Mouse (Mus musculus) hindbrain, postnatal 0 days (tissue): ENCODE measurements around the gene Cldn9. TPM values are rescaled to one million over a fixed set of nuclear protein-coding genes. Genes with fewer than 3 reads are reported as not detected.

Experiments used
- ATAC-seq: fragments of 200-750 bp; cut with Nextera tagmentation; 2 replicates; pipeline ENCODE4 v1.8.0; 2017; ENCODE audit warnings: mild to moderate bottlenecking, moderate TSS enrichment, moderate library complexity
- DNase-seq: peaks from one replicate; pipeline ENCODE4 v3.0.0-alpha.2; 2015; ENCODE audit warnings: low spot score
- H3K27ac ChIP-seq: fragments of 300-500 bp; sonication (generic); 2 replicates; pipeline ENCODE4 v1.5.1; 2014; ENCODE audit warnings: mild to moderate bottlenecking
- H3K27me3 ChIP-seq: fragments of 300-500 bp; sonication (generic); 2 replicates; pipeline ENCODE4 v1.6.1; 2014; ENCODE audit warnings: low read length, mixed read lengths; ENCODE audit not compliant: insufficient read depth
- H3K36me3 ChIP-seq: fragments of 300-500 bp; sonication (generic); 2 replicates; pipeline ENCODE4 v1.6.1; 2014; ENCODE audit warnings: low read length, mixed read lengths; ENCODE audit not compliant: insufficient read depth
- H3K4me1 ChIP-seq: fragments of 300-500 bp; sonication (generic); 2 replicates; pipeline ENCODE4 v1.6.1; 2014; ENCODE audit warnings: antibody characterized with exemption, low read length, mixed read lengths; ENCODE audit not compliant: insufficient read depth
- H3K4me2 ChIP-seq: fragments of 300-500 bp; sonication (generic); 2 replicates; pipeline ENCODE4 v1.6.1; 2014; ENCODE audit warnings: low read depth, mild to moderate bottlenecking, low read length, moderate library complexity, mixed read lengths
- H3K4me3 ChIP-seq: fragments of 300-500 bp; sonication (generic); 2 replicates; pipeline ENCODE4 v1.5.1; 2014; ENCODE audit warnings: low read length
- H3K9ac ChIP-seq: fragments of 300-500 bp; sonication (generic); replicated peaks from 2 replicates; pipeline ENCODE4 v1.6.1; 2014; ENCODE audit warnings: mild to moderate bottlenecking, low read length, moderate library complexity, mixed read lengths
- H3K9me3 ChIP-seq: fragments of 300-500 bp; sonication (generic); 2 replicates; pipeline ENCODE4 v1.6.1; 2016; ENCODE audit warnings: low read length, mixed read lengths
- CTCF ChIP-seq: IDR thresholded peaks from 2 replicates; pipeline ENCODE4 v1.5.1; 2016; ENCODE audit warnings: antibody characterized with exemption, control low read depth, low read depth
- WGBS: fragments of 180-500 bp; shearing (Covaris S2); extraction: QIAGEN DNeasy Blood & Tissue Kit; methylation state at CpG from one replicate; pipeline ENCODE4 v1.1.7; 2014; 5-methylcytosine and 5-hydroxymethylcytosine counted together
- polyA plus RNA-seq: library from polyadenylated mRNA; unstranded; fragments of >200 nt; fragmentation: Nextera tagmentation; extraction: Ambion mirVana; gene quantifications from 2 replicates; pipeline ENCODE4 v1.2.1, GENCODE M21; 2015
- total RNA-seq: library from RNA; depleted of rRNA; stranded (reverse); fragments of >200 nt; gene quantifications from 2 replicates; pipeline ENCODE4 v1.2.3, GENCODE M21; 2014

The Cldn9 gene
- total and polyA plus RNA-seq, 2 experiments from 2014 or later = 1.2 to 1.9 TPM

- H3K4me3 ChIP-seq = peak overlapping the region; percentile 71
Observed at GRCm38 (mm10) chr17:23700079-23700478, 16.3 kb upstream of the Cldn9 start.

GRCm38 (mm10) chr17:23699131-23700077, 15.6 kb upstream of the Cldn9 start:
- Histone ChIP-seq H3K36me3 (no peaks in the 10 kb centered on the region), H3K27me3 (peaks cover 3% of the 10 kb centered on the region; the same call in 1 of the 2 replicates), H3K4me2 (peak overlapping the region; percentile 97), H3K9me3 (no peaks in the 10 kb centered on the region), H3K27ac (peak overlapping the region; percentile 67), H3K9ac (peak overlapping the region; percentile 64), H3K4me1 (no peaks in the 10 kb centered on the region), H3K4me3 (peak overlapping the region; percentile 71)
- TF ChIP-seq CTCF = no peak
- DNase-seq (no peak), ATAC-seq (peak; percentile 64)
- 2% methylated on average over 67 of the region's 101 CpGs for WGBS

More at GRCm38 (mm10) chr17:23700079-23700478, 16.3 kb upstream of the Cldn9 start:
- peaks cover 3% of the 10 kb centered on the region; the same call in 1 of the 2 replicates for H3K27me3 ChIP-seq
- H3K4me2 ChIP-seq = peak overlapping the region; percentile 97
- ATAC-seq (peak; percentile 97), DNase-seq (peak; percentile 96)
- no peaks in the 10 kb centered on the region for H3K36me3 ChIP-seq
- no peaks in the 10 kb centered on the region for H3K4me1 ChIP-seq
- TF ChIP-seq CTCF = peak; percentile 87
- WGBS = 0% methylated on average over 27 of the region's 28 CpGs
- H3K27ac ChIP-seq = peak overlapping the region; percentile 67; the same call in 1 of the 2 replicates
- H3K9me3 ChIP-seq = no peaks in the 10 kb centered on the region
- peak overlapping the region; percentile 64 for H3K9ac ChIP-seq

DNA sequence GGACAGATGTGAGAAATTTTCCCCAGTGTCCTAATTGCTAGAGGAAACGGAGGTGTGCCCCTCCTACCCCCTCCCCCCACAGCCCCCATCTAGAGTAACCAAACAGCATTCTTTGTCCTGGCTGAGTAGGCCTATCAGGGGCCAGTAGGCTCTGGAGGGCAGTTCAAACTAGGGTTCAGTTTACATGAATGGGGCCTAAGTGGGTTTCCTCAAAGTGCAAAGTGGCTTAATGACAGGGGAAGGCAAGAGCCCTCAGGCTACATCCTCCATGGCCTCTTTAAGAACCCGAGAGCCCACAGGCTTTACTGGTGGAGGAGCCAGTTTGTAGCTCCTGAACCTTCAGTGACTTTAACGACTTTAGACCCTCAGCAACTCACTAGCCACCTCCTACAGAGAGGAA, 12.0 kb upstream of the Cldn9 start:
- no peak overlapping the region for H3K4me3 ChIP-seq
- 26% methylated on average over 3 of the region's 3 CpGs for WGBS
- TF ChIP-seq CTCF = no peak

GRCm38 (mm10) chr17:23694491-23694890, 10.7 kb upstream of the Cldn9 start:
- Histone ChIP-seq H3K27ac (no peak overlapping the region), H3K27me3 (0 out of 2 replicates have a peak, but pooled peaks cover 3% of the 10 kb centered on the region), H3K4me1 (no peaks in the 10 kb centered on the region), H3K9ac (no peak overlapping the region), H3K4me3 (no peak overlapping the region), H3K9me3 (no peaks in the 10 kb centered on the region), H3K36me3 (no peaks in the 10 kb centered on the region), H3K4me2 (no peak overlapping the region)
- DNase-seq = no peak
- no peak for TF ChIP-seq CTCF
- WGBS = 81% methylated on average over 1 of the region's 1 CpGs
- no peak for ATAC-seq

More for the DNA sequence above, 12.0 kb upstream of the Cldn9 start:
- DNase-seq = no peak
- H3K27ac ChIP-seq = no peak overlapping the region
- no peak overlapping the region for H3K9ac ChIP-seq
- H3K9me3 ChIP-seq = no peaks in the 10 kb centered on the region
- no peak overlapping the region for H3K4me2 ChIP-seq
- no peak for ATAC-seq
- H3K4me1 ChIP-seq = no peaks in the 10 kb centered on the region
- H3K27me3 ChIP-seq = 0 out of 2 replicates have a peak, but pooled peaks cover 3% of the 10 kb centered on the region
- no peaks in the 10 kb centered on the region for H3K36me3 ChIP-seq

DNA sequence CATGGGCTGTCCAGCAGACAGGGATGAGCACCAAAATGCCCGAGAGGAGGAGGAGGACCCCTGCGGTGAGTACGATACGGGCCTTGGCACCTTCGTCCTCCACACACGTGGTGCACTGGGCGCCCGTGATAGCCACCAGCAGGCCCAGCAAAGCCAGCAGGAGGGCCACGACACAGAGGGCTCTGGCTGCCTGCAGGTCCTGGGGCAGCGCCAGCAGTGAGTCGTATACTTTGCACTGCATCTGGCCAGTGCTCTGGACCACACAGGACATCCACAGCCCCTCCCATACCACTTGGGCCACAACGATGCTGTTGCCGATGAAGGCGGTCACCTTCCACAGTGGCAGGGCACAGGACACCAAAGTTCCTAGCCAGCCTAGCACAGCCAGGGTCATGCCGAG, 600 bp downstream of the Cldn9 start:
- Histone ChIP-seq H3K4me1 (no peaks in the 10 kb centered on the region), H3K27me3 (peaks cover 59% of the 10 kb centered on the region), H3K27ac (no peak overlapping the region), H3K36me3 (no peaks in the 10 kb centered on the region), H3K9ac (no peak overlapping the region), H3K4me2 (no peak overlapping the region), H3K9me3 (no peaks in the 10 kb centered on the region), H3K4me3 (no peak overlapping the region)
- WGBS = 23% methylated on average over 15 of the region's 15 CpGs
- no peak for DNase-seq
- no peak for TF ChIP-seq CTCF
- ATAC-seq = no peak

DNA sequence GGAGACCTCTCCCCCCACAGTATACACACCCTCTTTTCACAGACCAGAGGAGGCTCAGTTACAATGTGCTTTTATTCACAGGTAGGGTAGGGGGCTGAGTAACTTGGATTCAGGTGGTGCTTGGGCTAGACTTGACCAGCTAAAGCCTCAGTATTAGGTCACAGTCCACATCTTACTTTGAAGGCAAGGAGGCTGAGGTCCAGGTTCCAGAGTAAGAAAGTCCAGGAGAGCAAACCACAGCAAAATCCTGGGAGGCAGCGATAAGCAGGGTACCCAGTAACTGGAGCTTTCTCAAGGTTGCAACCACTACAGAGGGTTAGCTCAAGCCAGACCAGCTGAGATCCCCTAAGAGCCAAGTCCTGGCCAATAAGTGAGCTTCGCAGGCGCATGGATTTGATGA, 1.3 kb downstream of the Cldn9 start:
- H3K36me3 ChIP-seq = no peaks in the 10 kb centered on the region
- ATAC-seq = no peak
- no peak overlapping the region for H3K9ac ChIP-seq
- H3K4me1 ChIP-seq = no peaks in the 10 kb centered on the region
- H3K27ac ChIP-seq = no peak overlapping the region
- peaks cover 59% of the 10 kb centered on the region for H3K27me3 ChIP-seq
- H3K9me3 ChIP-seq = no peaks in the 10 kb centered on the region
- 74% methylated on average over 3 of the region's 3 CpGs for WGBS
- TF ChIP-seq CTCF = no peak
- H3K4me3 ChIP-seq = no peak overlapping the region
- no peak for DNase-seq
- no peak overlapping the region for H3K4me2 ChIP-seq

- H3K4me3 ChIP-seq = no peak overlapping the region
- no peaks in the 10 kb centered on the region for H3K9me3 ChIP-seq
- no peaks in the 10 kb centered on the region for H3K4me1 ChIP-seq
- peaks cover 59% of the 10 kb centered on the region for H3K27me3 ChIP-seq
- 60% methylated on average over 4 of the region's 4 CpGs for WGBS
- TF ChIP-seq CTCF = no peak
- DNase-seq (no peak), ATAC-seq (no peak)
- no peak overlapping the region for H3K27ac ChIP-seq
- H3K9ac ChIP-seq = no peak overlapping the region
- H3K4me2 ChIP-seq = no peak overlapping the region
- H3K36me3 ChIP-seq = no peaks in the 10 kb centered on the region
Observed at GRCm38 (mm10) chr17:23682092-23682491, 1.7 kb downstream of the Cldn9 start.
